Mouse (Mus musculus): ENCODE measurements around the gene Zfhx3.

The Zfhx3 gene

DNA sequence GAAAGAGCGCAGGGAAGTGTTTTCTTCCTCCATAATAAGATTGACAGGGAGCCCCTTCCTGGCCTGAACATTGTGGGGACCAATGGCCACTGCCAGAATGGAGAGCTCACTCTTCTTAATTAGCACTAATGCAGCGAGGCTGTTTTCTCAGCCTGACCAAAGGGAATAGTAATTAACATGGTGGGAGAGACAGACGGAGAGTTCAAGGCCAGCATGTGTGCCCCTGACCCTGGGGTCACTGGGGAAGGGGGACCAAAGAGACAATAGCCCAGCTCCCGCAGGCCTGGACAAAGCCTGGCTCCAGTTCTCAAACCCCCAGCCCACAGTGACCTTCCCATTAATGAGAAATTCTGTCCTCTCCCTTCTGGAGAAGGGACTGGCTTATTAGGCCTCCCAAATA lies 419.0 kb downstream of the Zfhx3 start:
- DNase-seq (ENCODE audit: low spot score in 2 of 2) = no peak

DNA sequence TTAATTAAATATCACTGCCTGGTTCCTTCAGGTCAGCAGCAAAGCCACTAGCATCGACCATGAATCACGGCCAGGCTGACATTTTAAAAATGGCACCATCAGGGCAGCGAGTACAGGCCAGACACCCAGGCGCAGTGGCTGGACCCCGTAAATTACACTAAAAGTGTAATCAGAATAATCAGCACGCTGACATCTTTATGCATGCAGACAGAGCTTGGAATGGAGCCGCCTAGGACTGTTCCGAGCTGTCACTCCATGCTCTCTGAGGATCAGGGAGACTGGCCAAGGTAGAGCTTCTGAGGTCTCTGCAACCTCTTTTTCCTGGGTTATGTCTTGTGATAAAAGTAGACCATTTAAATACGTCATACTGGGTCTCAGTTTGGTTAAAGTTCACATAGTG lies 420.0 kb downstream of the Zfhx3 start:
- no peak for DNase-seq (ENCODE audit: low spot score in 2 of 2)

DNA sequence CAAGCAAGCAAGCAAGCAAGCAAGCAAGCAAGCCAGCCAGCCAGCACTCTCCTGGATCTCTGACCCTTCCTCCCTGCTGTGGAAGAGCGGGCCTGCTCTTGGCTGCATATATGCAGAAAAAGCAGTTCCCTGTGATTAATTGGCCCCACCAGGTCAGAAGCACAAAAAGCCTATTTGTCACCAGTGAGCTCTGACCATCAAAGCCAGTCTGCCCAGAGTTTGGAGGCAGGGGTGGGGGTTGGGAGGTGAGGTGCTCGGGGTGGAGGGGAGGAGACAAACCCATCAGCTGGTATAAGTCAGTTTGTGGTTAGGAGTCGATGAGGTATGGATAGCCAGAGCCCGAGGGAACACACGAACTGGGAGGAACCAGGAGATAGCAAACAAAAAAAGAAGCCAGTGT lies 421.0 kb downstream of the Zfhx3 start:
- DNase-seq (ENCODE audit: low spot score in 2 of 2) = no peak

DNA sequence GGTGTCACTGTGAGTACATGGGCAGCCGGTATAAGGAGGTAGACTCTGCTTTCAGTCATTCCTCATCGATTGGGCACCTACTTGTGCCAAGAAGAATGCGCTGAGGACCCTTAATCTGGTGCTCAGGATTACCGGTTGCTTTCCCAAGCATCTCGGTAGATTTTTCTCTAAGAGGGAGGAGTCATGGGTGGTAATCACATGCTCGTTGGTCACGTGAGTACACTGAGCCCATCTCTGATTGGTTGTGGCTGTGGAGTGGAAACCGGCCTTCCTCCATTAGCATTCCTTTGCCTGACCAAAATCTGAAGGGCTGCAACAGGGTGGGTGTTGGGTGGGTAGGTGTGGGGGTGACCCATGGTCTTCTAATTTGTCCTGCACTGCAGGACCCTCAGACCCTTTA lies 421.4 kb downstream of the Zfhx3 start:
- DNase-seq (ENCODE audit: low spot score in 2 of 2) = no peak

DNA sequence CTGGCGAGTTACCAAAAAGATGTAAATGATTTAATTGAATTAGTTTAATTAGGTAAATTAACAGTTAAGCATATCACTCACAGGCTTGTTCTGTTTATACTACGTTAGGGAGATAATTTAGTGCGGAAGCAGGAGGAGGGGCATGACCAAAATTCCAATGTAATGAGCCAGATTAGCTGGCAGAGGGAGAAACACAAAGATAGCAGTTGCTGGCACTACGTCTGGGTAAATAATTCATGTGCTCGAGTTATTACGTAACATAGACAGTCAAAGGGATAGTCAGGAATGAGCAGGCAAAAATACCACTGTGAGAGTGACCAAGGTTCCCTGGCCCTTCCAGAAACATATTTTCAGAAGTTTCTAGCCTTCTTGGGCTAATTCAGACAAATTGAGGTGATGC lies 426.6 kb downstream of the Zfhx3 start:
- peak; percentile 3 to 32 for DNase-seq (ENCODE audit: low spot score in 2 of 2)

DNA sequence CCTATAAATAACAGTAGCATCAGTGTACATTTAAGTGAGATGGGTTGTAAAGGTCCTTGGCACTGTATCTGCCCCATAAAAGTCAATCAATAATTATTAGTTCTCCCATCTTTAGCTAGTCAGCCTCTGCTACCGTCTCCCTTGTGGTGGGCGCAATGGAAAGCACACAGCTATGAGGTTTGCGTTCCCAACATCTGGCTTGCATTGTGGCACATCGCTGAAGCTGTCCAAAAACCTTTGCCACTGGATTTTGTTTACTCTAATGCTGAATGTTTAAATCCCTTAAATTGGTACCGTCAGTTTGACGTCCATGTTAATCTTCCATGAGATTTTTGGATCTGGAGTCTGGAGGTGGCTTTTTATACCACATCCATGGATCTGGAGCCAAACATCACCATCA lies 428.3 kb downstream of the Zfhx3 start:
- DNase-seq (ENCODE audit: low spot score in 2 of 2) = no peak

DNA sequence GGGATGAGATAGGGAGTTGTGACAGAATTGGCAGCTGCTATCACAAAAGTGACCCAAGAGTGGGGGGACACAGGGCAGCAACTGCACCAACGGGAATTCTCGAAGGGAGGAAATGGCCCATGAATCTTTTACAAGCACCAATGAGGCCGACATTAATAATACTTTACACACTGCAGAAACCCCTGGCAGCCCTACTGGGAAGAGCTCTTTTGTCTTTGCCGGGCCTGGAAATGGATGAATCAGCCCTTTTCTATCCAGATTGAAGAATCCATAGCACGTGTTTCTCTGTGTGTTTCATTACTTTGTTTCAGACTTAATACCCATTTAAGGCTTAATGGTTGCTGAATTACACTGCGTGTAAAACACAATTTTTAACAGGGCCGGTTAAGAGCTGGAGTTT lies 430.6 kb downstream of the Zfhx3 start:
- no peak for DNase-seq (ENCODE audit: low spot score in 2 of 2)

DNA sequence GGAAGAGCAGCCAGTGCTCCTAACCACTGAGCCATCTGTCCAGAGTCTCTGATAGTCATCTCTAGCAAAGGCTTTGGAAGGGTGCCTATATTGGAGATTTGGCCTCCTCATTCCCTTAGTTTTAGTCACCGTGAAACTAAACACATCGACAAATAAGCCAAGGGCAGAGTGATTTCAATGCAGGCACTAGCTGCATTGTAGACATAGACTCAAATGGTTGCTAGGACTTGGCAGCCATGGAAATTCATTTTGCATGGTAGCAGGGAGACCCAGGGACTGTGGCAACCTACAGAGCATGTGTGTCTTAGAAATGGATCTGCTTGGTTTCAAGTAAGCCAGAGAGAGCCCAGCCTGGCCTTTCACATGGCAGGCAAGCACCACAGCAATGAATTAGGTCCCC lies 435.6 kb downstream of the Zfhx3 start:
- no peak for DNase-seq (ENCODE audit: low spot score in 2 of 2)

DNA sequence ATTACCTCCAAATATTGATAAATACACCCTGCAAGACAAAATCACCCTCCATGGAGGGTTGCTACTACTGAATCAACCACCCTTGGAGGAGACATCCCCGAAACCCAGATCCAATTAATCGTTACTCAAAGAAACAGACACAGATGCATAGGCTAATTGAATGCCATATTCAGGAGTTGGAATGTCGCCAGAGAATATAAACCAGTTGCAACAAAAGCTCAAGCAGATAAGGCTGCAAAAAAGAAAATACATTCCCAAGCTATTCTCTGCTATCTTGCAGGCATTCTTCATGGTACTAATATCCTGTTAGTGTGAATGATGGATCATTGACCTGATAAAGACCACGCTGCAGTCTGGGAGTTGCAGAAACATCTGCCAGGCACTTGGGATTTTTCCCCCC lies 440.7 kb downstream of the Zfhx3 start:
- no peak for DNase-seq (ENCODE audit: low spot score in 2 of 2)

DNA sequence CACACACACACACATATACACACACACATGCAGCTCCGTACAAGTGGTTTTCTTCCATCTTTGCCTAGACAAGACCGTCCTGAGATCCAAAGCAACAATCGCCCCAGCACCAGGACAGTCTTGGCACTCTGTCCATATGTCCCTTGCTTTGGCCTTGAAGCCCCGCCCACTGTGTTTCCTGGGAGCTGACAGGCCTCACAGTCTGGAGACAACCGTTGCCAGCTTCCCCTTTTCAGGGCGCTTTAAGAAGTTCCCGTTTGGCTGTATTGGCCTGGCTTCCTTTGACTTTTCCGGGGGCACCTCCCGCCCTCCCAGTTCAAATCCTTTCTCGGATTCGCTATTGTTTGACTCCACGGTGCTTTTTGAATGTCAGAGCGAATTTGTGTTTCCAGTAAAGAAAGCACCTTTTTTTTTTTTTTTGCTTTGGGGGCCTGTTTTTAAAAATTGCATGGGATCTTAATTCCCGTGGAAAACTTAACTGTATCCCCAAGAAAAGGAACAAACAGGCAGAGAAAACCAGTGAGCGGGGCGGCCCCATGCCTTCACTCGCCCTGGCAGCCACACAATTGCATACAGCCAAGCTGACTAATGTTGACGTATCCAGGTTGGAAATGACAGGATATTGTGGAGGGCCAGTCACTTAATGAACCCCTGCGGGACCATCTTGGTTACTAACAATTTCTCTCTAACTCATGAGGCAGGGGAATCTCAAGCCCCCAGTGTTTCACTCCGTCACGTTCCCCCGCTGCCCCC lies 444.9 kb downstream of the Zfhx3 start:
- DNase-seq (ENCODE audit: low spot score in 2 of 2) = no peak

DNA sequence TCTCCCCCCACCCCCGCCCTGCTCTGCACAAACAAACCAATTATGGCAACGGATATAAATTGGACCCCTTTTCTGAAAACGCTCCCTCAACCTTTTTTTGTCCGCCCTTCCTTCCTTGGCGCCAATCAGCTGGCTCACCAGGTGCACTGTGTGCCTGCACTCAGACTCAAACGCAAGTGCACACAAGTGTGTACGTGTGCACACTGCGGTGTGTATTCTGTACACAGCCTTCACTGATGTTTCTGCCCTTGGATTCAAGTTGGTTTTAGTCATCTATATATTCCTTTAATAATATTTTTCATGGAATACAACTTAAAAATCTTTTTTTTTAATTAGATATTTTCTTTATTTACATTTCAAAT lies 445.4 kb downstream of the Zfhx3 start:
- DNase-seq (ENCODE audit: low spot score in 2 of 2) = no peak

DNA sequence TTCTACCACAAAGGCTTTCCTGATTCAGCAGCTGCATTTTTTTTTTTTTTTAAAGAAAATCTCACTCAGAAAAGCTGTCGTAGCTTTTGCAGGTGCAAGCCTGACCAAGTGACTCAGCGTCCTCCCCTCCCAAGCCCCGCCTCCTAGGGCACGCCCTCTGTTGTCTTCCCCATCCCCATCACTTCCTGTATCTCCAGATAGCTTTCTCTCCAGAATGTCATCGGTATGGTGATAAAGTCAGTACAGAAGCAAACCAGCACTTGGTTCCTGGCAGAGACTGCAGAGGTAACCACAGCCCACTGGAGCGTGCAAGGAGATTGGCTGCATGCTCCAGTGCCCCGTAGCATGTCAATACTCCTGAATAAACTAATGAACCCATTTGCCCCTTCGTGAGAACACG lies 450.5 kb downstream of the Zfhx3 start:
- DNase-seq (ENCODE audit: low spot score in 2 of 2) = no peak

DNA sequence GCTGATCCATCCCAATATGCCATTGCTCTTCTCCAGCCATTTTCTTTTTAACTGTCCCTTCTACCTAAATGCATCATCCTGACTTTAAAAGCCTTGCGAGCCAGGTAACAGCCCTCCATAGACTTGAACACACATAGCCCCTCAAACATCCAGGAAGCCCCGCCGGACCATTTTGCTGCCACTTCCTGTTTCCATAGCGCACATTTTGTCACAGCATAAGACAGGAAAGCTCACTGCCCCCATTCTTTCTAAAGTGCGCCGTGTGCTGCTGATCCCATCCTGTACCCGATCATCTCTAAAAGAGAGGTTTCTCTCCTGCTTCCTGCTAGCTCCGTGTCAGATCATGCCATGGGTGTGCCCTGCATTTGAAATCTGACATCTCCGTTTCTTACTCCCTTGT lies 459.7 kb downstream of the Zfhx3 start:
- no peak for DNase-seq (ENCODE audit: low spot score in 2 of 2)

DNA sequence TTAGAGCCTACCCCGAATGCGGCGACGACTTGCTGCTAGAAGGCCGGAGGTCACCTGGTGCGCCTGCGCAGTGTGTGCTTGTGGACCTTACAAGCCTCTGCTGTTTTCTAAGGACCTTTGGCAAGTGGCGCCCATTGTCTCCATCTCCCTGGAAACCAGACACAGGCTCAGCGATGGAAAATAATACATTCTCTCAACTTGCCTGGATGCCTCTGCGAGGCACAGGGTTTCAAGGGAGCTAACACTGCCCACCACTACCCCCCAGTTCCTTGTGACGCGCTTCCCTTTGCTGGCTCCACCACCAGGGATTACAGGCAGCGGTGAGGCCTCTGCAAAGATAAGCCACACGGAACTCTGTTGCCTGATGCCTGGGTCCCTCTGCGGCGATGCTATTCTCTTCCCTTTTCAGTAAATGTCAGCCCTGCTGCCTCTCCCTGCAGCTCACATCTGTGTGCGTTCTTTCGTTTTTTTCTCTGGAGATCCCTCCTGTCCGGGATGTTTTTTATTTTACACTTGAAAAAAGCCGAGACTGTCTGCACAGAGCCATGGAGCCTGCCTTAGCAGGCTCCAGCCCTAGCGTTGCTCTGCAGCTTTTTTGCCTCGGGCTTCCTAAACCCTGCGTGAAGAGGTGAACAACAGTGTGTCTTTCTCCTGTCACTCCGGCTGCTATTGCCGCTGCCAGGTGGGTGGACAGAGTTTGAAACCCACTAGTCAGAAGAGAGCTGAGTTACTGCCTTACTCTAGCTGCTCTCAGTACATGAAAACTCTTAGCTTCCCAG lies 464.5 kb downstream of the Zfhx3 start:
- no peak for DNase-seq (ENCODE audit: low spot score in 2 of 2)

DNA sequence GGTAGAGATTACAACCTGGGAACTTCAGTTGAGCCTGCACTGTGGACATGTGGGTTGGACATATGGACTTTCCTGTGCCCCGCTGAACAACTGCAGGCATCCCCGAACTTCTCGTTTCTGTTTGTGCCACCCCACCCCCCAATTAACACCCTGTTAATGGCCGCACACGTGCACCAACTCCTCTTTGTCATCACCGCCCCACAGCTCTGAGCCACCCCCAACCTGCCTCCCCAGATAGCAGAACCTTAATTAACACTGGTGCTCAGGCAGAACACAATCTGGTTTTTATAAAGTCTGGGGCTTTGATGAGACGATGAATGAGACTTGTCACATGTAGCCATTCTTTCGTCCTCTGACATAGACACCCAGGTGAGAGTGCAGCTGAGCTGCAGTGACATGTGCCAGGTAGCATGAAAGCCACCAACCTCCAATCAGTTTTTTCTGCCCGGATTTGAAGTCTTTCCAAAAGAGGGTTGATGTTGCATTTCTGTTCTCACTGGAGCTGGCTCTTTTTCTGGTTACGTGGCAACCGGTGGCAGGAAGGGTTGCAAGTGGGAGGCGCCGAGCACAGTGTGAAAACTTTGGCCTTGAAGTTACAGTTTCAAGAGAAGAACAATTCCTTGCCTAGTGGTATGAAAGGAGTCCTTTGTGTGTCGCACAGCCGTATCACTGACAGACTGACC lies 476.9 kb downstream of the Zfhx3 start:
- no peak for DNase-seq (ENCODE audit: low spot score in 2 of 2)

DNA sequence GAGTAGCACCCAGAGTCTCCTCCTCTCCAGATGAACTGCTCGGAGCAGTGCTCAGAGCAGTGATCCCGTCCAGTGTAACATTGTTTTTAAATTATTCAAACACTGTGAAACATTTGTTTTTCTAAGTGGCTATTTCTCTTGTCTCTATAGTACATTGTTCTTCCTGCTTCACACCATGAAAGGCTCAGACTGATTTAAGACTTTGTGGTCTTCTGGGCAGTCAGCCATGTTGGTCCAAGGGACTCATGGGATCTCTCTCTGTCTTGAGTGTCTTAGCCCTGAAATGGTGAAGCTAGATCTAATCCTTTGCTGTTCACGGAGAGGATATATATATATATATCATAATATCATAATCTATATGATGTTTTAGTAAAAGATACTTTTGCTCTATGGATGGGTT lies 480.1 kb downstream of the Zfhx3 start:
- DNase-seq (ENCODE audit: low spot score in 2 of 2) = no peak

DNA sequence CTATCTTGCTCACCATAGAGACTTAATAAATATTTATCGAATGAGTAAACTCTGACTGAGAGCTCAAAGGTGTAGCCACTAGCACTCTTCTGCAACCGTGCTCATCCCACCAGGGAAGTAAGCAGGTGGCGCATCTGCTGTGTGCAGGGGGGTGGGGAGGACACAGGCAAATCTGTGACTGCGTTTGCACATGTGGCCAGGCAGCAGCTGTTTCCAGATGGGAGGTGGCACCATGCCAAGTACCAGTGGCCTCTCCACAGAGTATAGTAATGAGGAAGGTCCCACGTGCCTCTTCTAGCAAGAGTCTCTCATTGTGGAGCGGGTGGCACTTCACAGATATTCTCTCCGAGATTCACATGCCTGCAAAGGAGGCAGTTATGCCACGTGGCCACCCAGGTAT lies 481.9 kb downstream of the Zfhx3 start:
- DNase-seq (ENCODE audit: low spot score in 2 of 2) = no peak

DNA sequence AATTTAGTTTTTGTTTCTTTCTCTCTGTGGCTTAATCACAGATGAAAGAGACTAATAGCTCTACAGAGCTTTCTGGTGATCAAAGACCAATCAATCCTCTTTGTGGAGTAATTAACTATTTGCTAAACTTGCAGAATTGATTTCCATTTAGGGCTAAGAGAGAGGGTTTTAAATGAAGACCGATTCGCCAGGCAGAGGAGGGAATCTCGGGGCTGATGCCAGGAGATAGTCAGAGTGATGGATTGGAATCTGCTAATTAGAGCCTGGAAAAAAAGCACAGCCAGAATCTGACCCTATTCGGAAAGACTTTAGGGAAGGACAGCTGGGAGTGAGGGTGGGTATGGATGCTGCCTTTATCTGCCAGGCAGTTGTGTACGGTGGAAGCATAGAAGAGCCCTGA lies 490.9 kb downstream of the Zfhx3 start:
- DNase-seq (ENCODE audit: low spot score in 2 of 2) = no peak

DNA sequence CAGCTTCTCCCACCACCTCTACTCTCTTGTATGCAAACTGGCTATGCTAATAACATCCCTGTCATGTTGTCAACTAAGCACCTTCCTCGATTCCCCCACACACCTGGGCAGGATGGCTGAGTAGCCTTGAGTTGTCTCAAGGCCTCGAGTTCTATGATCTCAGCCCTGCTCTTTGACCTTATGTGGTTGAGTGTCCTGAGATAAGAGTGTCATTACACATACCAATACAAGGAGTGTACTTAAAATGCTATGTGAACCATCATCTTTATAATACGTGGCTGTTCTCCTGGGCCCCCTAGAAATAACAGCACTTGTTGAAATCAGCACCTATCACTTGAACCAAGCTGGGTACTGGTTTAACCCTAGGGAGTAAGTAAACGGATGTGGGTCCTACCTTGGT lies 492.1 kb downstream of the Zfhx3 start:
- DNase-seq (ENCODE audit: low spot score in 2 of 2) = no peak

DNA sequence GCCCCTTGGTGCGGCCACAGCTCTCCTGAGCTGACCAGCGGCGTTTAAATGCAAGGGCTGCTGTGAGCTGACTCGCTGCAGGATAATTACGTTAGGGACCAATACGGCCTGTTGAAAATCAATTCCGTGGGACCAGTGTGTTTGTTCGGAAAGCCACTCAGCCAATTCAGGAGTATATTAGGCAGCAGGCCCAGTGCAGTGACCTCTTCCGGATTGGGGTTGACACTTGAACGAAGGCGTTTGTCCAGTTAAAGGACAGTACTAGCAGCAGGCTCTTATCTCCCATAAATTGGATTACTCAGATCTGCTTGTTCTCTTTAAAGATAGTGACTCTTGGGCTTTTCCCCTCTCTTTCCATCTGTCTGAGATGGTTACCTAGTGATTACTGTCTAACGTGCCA lies 493.9 kb downstream of the Zfhx3 start:
- DNase-seq (ENCODE audit: low spot score in 2 of 2) = no peak

DNA sequence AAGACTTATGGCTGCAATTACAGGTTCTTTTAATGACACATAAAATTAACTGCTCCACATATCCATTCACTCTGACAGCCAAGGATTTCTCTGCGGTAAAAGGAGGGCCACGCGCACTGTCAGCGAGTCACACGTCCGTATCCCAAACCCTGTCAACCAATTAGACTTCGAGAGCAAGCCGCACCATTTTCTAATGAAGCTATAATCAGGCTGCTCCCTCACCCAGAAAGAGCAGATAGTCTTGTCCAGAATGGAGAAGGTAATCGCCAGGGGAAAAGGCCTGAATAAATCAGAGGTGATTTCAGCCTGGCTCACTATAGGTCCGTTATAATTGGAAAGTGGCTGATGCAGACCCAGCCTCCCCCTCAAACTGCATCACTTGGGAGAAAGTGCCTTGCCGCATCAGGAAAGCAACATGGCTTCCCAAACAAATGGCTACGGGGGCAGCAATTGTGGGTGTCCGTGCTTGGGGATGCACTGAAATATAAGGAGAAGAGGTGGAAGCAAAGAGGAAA lies 494.9 kb downstream of the Zfhx3 start:
- no peak for DNase-seq (ENCODE audit: low spot score in 2 of 2)

DNA sequence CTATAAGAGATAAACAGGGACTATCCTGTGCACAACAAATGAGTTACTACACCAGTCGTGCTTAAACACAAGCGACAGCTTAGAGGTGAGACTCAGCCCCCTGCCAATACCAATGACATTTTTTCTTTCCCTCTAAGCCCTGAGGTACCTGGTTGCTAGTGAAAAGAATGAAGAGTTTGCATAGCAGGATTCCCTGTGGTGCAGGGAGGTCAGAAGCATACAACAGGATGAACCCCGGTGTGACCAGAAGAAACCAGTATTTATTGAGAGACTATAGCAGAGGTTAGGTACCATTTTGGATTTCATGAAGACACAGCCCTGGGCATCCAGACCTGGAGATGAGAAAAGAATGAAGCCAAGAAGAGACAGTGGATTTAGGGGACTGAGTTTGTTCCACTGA lies 498.0 kb downstream of the Zfhx3 start:
- no peak for DNase-seq (ENCODE audit: low spot score in 2 of 2)

DNA sequence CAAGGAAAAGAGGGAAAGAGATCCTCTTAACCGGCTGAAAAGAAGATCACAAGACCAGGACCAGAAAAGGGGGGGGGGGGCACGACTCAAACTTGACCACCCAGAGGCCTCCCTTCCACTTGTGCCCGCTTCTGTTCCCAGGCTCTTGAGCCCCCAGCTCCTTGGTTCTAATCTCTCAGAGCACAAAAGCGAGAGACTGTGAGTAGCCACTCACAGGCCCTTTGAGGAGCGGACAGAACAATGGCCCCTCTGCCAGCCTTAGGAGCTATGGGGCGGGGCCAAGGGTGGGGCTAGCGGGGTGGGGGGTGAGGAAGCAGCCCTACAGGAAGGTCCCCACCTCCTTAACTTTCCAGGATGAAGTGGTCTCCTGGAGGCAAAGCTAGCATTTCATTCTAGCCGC lies 508.4 kb downstream of the Zfhx3 start:
- no peak for DNase-seq (ENCODE audit: low spot score in 2 of 2)

Measured in urinary bladder, adult 18-20 months (tissue).